Mouse (Mus musculus) lung, embryonic 15.5 days (tissue): Measurements from ENCODE around the gene Gm47791. TPM values are rescaled to one million over a fixed set of nuclear protein-coding genes. Genes with fewer than 3 reads are reported as not detected.

Source experiments
- ATAC-seq: fragments of 200-750 bp; cut with Nextera tagmentation; 2 replicates; pipeline ENCODE4 v1.8.0; 2017; ENCODE audit warnings: moderate number of reproducible peaks, borderline replicate concordance; ENCODE audit not compliant: low FRiP score, low TSS enrichment; ENCODE audit errors: extremely low read depth
- H3K27ac ChIP-seq: fragments of 300-500 bp; sonication (generic); 2 replicates; pipeline ENCODE4 v1.5.1; 2015; ENCODE audit warnings: moderate library complexity, mild to moderate bottlenecking, inconsistent platforms
- H3K27me3 ChIP-seq: fragments of 300-500 bp; sonication (generic); 2 replicates; pipeline ENCODE4 v1.6.1; 2015; ENCODE audit warnings: inconsistent platforms
- H3K36me3 ChIP-seq: fragments of 300-500 bp; sonication (generic); 2 replicates; pipeline ENCODE4 v1.6.1; 2015; ENCODE audit warnings: inconsistent platforms
- H3K4me1 ChIP-seq: fragments of 300-500 bp; sonication (generic); 2 replicates; pipeline ENCODE4 v1.6.1; 2015; ENCODE audit warnings: inconsistent platforms
- H3K4me2 ChIP-seq: fragments of 300-500 bp; sonication (generic); 2 replicates; pipeline ENCODE4 v1.6.1; 2015; ENCODE audit warnings: inconsistent platforms, mild to moderate bottlenecking, moderate library complexity
- H3K4me3 ChIP-seq: fragments of 300-500 bp; sonication (generic); 2 replicates; pipeline ENCODE4 v1.5.1; 2015; ENCODE audit warnings: mild to moderate bottlenecking, inconsistent platforms
- H3K9ac ChIP-seq: fragments of 300-500 bp; sonication (generic); 2 replicates; pipeline ENCODE4 v1.6.1; 2015; ENCODE audit warnings: inconsistent platforms
- H3K9me3 ChIP-seq: fragments of 300-500 bp; sonication (generic); 2 replicates; pipeline ENCODE4 v1.6.1; 2016; ENCODE audit warnings: inconsistent platforms
- WGBS: fragments of 180-500 bp; shearing (Covaris S2); methylation state at CpG from one replicate; pipeline ENCODE4 v1.1.7; 2015; 5-methylcytosine and 5-hydroxymethylcytosine counted together
- polyA plus RNA-seq: library from polyadenylated mRNA; unstranded; fragments of >200 nt; fragmentation: Nextera tagmentation; extraction: Ambion mirVana; gene quantifications from 2 replicates; pipeline ENCODE4 v1.2.1, GENCODE M21; 2015

The Gm47791 gene
- polyA plus RNA-seq, 1 experiment from 2014 or later: not detected

DNA sequence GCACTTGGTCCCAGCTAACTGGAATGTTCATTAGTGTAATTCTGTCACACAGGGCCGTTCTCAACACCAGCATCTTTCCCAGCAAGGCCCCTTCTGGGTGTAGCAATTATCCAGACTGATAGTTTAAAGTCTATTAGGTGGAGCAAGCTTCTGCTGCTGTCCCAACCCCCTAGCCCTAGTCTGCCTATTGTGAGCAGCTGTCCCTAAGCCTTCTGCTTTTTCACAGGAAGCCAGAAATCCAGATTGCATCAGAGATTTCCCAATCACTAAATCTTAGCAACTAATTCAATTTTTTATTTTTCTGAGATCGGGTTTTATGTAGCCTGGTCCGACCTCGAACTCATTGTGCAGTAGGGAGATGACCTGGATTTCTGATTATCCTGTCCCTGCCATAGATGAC lies 27.9 kb upstream of the Gm47791 start:
- no peak overlapping the region for H3K27ac ChIP-seq
- H3K36me3 ChIP-seq: no peaks in the 10 kb centered on the region
- H3K4me2 ChIP-seq: no peak overlapping the region
- no peaks in the 10 kb centered on the region for H3K9me3 ChIP-seq
- no peaks in the 10 kb centered on the region for H3K4me1 ChIP-seq
- H3K9ac ChIP-seq: no peak overlapping the region
- no peaks in the 10 kb centered on the region for H3K27me3 ChIP-seq
- no peak for ATAC-seq
- no peak overlapping the region for H3K4me3 ChIP-seq
- 81% methylated on average over 4 of the region's 4 CpGs for WGBS

DNA sequence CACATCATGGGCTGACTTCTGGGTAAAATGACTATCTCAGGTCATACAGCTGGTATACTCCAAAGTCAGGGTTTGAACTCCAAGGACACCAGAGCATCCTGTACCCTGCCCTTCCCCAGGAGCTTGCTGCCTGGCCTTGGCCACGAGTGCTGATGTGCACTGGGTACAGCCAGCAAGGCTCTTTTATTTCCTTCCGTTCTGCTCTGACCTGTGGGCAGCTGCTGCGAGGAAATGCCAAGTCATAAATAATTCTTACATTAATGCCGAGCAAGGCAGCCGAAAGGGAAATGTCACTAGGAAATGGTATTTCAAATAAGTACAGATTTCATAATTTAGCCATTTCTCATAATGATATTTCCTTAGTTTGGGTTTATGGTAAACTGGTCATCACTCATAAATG lies 27.3 kb upstream of the Gm47791 start:
- Histone ChIP-seq H3K27ac (no peak overlapping the region), H3K4me1 (no peaks in the 10 kb centered on the region), H3K9ac (no peak overlapping the region), H3K4me3 (no peak overlapping the region), H3K27me3 (no peaks in the 10 kb centered on the region), H3K4me2 (no peak overlapping the region), H3K9me3 (no peaks in the 10 kb centered on the region), H3K36me3 (no peaks in the 10 kb centered on the region)
- WGBS: 48% methylated on average over 5 of the region's 5 CpGs
- 0 out of 2 replicates have a peak, but pooled peaks have one; percentile 60 for ATAC-seq

DNA sequence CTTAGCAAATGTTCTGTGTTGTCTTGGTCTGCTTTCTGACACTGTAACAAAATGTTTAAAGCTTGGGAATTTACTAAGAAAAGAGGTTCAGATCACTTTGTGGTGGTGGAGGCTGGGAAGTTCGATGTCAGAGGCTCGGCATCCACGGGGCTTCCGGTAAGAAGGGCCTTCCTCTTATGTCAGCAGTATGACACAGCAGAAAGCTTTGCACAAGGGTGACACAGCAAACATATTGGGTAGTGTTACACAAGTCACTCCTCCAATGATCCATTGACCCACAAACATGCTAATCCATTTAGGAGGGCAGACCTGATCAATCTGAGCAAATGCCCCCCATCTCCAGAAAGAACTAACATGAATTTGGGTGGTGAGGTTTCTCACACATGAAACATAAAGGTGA lies 26.0 kb upstream of the Gm47791 start:
- Histone ChIP-seq H3K27me3 (no peaks in the 10 kb centered on the region), H3K36me3 (no peaks in the 10 kb centered on the region), H3K4me3 (no peak overlapping the region), H3K4me2 (no peak overlapping the region), H3K4me1 (no peaks in the 10 kb centered on the region), H3K27ac (no peak overlapping the region), H3K9ac (no peak overlapping the region), H3K9me3 (no peaks in the 10 kb centered on the region)
- 90% methylated on average over 4 of the region's 4 CpGs for WGBS
- no peak for ATAC-seq

DNA sequence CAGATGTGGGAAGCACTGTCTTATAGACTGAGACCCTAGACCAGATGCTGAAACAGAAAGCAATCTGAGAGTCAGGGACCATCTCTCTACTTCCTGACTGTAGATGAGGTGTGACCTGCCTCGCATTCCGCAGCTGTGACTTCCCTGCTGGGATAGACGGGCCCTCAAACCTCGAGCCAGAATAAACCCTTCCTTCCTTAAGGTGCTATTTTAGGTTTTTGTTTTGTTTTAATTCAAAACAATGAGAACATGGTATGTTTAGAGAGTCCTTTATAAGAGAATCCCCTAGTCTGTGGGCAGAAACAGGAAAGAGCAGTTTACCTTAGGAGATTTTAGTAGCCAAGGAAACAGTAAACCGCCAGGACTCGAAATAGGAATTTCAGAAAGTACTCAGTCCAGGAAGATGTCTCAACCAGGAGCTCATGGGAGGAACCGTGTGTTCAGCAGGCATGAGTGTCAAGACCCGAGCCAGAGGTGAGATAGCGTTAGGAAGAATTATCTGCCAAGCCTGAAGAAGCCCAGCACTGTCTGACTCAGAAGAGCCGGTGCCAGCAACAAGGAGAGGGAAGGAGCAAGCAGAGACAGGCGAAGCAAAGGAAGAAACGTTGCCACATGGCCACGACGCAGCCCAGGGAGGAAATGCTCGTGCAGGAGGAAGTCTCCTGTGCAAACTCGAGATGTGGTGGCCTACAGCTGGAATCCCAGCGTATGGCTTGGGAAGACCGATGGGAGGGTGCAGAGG lies 24.8 kb upstream of the Gm47791 start:
- Histone ChIP-seq H3K9ac (no peak overlapping the region), H3K36me3 (no peaks in the 10 kb centered on the region), H3K4me2 (peak overlapping the region; percentile 16; the same call in 1 of the 2 replicates), H3K4me1 (no peaks in the 10 kb centered on the region), H3K27me3 (no peaks in the 10 kb centered on the region), H3K27ac (peak overlapping the region; percentile 76), H3K4me3 (no peak overlapping the region), H3K9me3 (no peaks in the 10 kb centered on the region)
- peak; percentile 37; the same call in 1 of the 2 replicates for ATAC-seq
- 49% methylated on average over 18 of the region's 18 CpGs for WGBS

DNA sequence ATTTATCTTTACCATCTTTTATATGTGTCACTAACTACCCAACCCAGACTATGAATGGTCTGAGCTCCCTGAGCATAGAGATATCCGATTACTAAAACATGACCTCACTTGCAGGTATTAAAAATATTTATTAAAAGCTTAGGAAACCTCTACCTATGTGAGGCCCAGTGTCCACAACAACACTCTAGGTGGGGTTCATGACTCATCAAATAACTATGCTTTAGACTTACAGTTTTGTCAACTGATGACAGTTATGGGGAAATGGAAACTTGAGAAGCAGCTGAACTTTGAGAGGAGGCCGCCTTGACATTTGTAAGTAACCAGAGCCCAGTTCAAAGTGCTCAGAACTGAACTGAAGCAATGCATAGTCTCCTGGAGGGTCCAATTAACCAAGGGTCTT lies 24.2 kb upstream of the Gm47791 start:
- H3K4me2 ChIP-seq: no peak overlapping the region

DNA sequence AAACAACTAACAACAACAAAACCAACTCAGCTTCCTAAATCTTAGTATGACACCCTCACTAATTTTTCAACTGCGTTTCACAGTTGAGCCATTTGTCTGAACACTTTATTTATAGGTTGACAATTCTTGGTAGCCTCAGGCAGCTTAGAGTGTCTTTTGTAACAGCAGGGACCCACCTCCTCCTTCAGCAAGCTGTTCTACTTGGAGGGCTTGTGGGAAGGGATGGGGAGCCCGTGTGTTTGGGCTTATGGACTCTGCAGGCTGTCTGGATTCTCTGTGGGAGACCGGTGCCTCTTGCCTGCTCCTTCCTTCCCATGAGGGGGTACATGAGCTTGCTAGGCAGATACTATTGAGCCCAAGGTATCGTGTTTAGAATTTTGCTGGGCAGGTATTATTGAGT lies 22.9 kb upstream of the Gm47791 start:
- H3K4me3 ChIP-seq: no peak overlapping the region
- WGBS: 60% methylated on average over 4 of the region's 4 CpGs
- no peak for ATAC-seq
- H3K27ac ChIP-seq: no peak overlapping the region
- H3K27me3 ChIP-seq: no peaks in the 10 kb centered on the region
- H3K4me2 ChIP-seq: no peak overlapping the region
- no peaks in the 10 kb centered on the region for H3K4me1 ChIP-seq
- H3K9ac ChIP-seq: no peak overlapping the region
- no peaks in the 10 kb centered on the region for H3K9me3 ChIP-seq
- no peaks in the 10 kb centered on the region for H3K36me3 ChIP-seq

More for the DNA sequence above, 24.2 kb upstream of the Gm47791 start:
- WGBS: 83% methylated on average over 2 of the region's 2 CpGs
- no peaks in the 10 kb centered on the region for H3K9me3 ChIP-seq
- no peaks in the 10 kb centered on the region for H3K36me3 ChIP-seq
- no peaks in the 10 kb centered on the region for H3K27me3 ChIP-seq
- peak overlapping the region; percentile 46 for H3K27ac ChIP-seq
- no peak overlapping the region for H3K4me3 ChIP-seq
- ATAC-seq: no peak
- H3K9ac ChIP-seq: no peak overlapping the region
- no peaks in the 10 kb centered on the region for H3K4me1 ChIP-seq

DNA sequence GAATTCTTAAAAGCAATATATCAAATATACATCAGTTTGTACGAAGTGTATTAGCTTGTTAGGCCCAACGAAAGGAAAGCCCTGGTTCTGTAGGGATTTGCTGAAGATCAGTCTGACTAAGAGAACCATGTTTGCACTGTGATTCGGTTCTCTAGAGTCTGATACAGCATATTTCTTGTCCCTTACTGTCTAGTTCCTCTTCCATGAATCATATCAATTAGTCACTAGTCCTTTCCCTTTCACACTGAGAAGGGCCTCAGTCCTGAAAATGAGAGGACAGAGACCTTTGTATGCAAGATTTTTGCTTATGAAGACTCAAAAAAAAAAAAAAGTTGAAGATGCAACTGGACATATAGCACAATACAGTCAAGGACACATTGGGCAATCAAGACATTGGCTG lies 22.1 kb upstream of the Gm47791 start:
- ATAC-seq: no peak
- WGBS: 67% methylated on average over 3 of the region's 3 CpGs
- H3K27me3 ChIP-seq: no peaks in the 10 kb centered on the region
- H3K36me3 ChIP-seq: no peaks in the 10 kb centered on the region
- no peak overlapping the region for H3K4me3 ChIP-seq
- no peak overlapping the region for H3K27ac ChIP-seq
- H3K9me3 ChIP-seq: no peaks in the 10 kb centered on the region
- H3K9ac ChIP-seq: no peak overlapping the region
- H3K4me1 ChIP-seq: no peaks in the 10 kb centered on the region
- H3K4me2 ChIP-seq: no peak overlapping the region

DNA sequence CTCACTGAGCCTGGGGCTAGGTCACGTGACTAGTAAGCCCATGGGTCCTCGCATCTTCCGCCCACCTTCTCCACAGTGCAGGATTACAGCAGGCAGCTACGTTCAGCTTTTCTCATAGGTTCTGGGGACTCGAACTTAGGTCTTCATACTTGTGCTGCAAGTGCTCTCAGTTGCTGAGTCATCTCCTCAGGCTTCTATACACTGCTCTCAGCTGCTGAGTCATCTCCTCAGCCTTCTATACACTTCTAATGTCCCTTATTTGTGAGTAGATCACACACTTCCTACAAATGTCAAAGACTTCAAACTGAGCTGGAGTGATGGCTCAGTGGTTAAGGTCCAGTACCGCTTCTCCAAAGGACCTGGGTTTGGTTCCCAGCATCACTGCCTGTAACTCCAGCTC lies 21.2 kb upstream of the Gm47791 start:
- Histone ChIP-seq H3K27me3 (no peaks in the 10 kb centered on the region), H3K4me2 (no peak overlapping the region), H3K4me1 (peaks cover 6% of the 10 kb centered on the region), H3K36me3 (no peaks in the 10 kb centered on the region), H3K27ac (no peak overlapping the region), H3K9ac (no peak overlapping the region), H3K9me3 (no peaks in the 10 kb centered on the region), H3K4me3 (no peak overlapping the region)
- ATAC-seq: no peak
- WGBS: 87% methylated on average over 6 of the region's 6 CpGs

DNA sequence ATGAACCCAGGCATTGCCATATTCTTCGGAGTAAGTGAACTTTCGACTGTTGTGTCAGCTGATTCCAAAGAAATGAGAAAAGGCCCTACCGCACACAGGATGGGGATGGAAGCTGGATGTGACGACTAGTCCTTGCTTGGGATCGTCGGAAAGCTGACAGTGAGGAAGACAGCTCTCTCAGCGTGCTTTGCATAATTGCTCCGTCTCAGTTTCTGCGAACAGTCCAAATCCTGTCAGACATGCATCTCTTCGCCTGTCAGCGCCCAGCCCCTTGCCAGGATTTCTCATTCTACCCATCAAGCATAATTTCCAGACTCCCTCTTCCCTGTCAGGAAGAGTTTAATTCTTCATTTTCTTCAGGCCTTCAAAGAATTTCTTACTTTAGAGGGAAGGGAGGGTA lies 20.1 kb upstream of the Gm47791 start:
- peaks cover 6% of the 10 kb centered on the region for H3K4me1 ChIP-seq
- H3K4me3 ChIP-seq: no peak overlapping the region
- H3K27ac ChIP-seq: no peak overlapping the region
- H3K9me3 ChIP-seq: no peaks in the 10 kb centered on the region
- 66% methylated on average over 11 of the region's 11 CpGs for WGBS
- H3K4me2 ChIP-seq: no peak overlapping the region
- H3K36me3 ChIP-seq: no peaks in the 10 kb centered on the region
- ATAC-seq: no peak
- no peaks in the 10 kb centered on the region; the same call in 1 of the 2 replicates for H3K27me3 ChIP-seq
- H3K9ac ChIP-seq: no peak overlapping the region

DNA sequence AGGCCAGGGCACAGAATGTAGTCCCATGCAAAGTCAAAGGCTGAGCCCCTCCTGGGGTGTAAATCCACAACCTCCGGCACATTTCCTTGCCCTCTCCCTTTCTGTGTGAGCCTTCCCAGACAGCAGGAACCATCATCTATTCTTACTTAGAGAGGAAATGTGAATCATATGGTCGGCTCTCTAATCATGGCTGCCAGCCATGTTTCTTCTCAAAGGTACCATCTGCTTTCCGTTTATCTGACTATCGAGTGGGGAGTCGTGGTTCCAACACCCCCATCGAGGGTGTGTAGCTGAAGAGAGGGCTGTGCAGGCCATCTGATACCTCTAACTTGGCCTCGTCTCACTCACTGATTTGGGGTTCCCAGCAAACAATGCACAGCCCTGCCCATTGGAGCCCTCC lies 17.0 kb upstream of the Gm47791 start:
- H3K27ac ChIP-seq: no peak overlapping the region
- no peaks in the 10 kb centered on the region for H3K36me3 ChIP-seq
- no peaks in the 10 kb centered on the region for H3K9me3 ChIP-seq
- no peak overlapping the region for H3K4me3 ChIP-seq
- H3K9ac ChIP-seq: no peak overlapping the region
- no peaks in the 10 kb centered on the region; the same call in 1 of the 2 replicates for H3K27me3 ChIP-seq
- no peak overlapping the region for H3K4me2 ChIP-seq
- no peak for ATAC-seq
- peaks cover 6% of the 10 kb centered on the region for H3K4me1 ChIP-seq
- 68% methylated on average over 7 of the region's 7 CpGs for WGBS

DNA sequence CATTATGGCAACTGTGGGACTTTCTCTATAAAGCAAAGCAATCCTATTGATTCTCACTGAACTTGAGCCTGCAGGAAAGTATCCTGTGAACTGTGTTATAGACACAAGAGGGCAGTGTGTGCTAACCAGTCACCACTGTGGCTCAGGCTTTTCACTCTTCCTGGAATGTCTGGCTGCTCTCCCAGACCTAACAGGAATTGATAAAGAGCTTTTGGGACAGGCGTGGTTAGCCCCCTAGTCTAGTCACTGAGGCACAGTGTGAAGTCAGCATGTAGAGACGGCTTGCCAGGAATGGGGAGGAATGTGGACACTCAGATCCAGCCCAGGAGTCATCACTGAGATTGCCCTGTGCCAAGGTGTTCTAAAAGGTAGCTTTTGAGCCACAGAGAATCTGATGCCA lies 16.4 kb upstream of the Gm47791 start:
- WGBS: 0% methylated on average over 2 of the region's 2 CpGs

DNA sequence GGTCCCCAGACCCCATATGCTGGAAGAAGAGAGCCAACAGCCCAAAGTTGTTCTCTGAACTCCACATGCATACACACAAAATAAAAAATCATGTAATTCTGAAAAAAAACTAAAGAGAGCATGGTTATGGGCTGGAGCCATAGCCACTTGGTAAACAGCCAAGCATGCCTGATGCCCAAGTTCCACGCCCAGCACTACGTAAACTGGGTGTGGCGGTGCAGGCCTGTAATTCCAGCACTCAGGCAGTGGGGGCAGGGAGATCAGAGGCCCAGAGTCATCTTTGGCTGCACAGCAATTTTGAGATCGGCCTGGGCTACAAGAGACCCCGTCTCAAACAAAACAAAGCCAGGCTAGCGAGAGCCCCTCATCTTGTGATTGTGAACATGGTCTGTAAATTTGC lies 14.5 kb upstream of the Gm47791 start:
- Histone ChIP-seq H3K36me3 (no peaks in the 10 kb centered on the region), H3K9ac (no peak overlapping the region), H3K9me3 (no peaks in the 10 kb centered on the region), H3K4me3 (no peak overlapping the region), H3K4me1 (peaks cover 6% of the 10 kb centered on the region), H3K27ac (no peak overlapping the region), H3K4me2 (no peak overlapping the region), H3K27me3 (no peaks in the 10 kb centered on the region; the same call in 1 of the 2 replicates)
- WGBS: 53% methylated on average over 6 of the region's 6 CpGs
- no peak for ATAC-seq

More for the DNA sequence above, 16.4 kb upstream of the Gm47791 start:
- Histone ChIP-seq H3K4me1 (peaks cover 6% of the 10 kb centered on the region), H3K9ac (no peak overlapping the region), H3K9me3 (no peaks in the 10 kb centered on the region), H3K27me3 (no peaks in the 10 kb centered on the region; the same call in 1 of the 2 replicates), H3K4me2 (no peak overlapping the region), H3K36me3 (no peaks in the 10 kb centered on the region), H3K4me3 (no peak overlapping the region), H3K27ac (no peak overlapping the region)
- peak; percentile 89 for ATAC-seq
